Mouse (Mus musculus) adrenal gland, postnatal 10 days (tissue): ENCODE measurements around the gene Hipk3. TPM values are rescaled to one million over a fixed set of nuclear protein-coding genes. Genes with fewer than 3 reads are reported as not detected.

Source experiments
- DNase-seq: peaks from one replicate; pipeline ENCODE4 v3.0.0; 2021; ENCODE audit warnings: mixed read lengths
- total RNA-seq, 2 experiments: library from RNA; stranded (reverse); gene quantifications; 2 replicates each; pipeline ENCODE4 v1.2.3; 2021

Gene Hipk3
- total RNA-seq, 2 experiments from 2014 or later: 150 to 164 TPM

GRCm38 (mm10) chr2:104412496-104412895 is 81.8 kb downstream of the Hipk3 start:
- no peak for DNase-seq

GRCm38 (mm10) chr2:104411806-104412205 is 82.4 kb downstream of the Hipk3 start:
- no peak for DNase-seq

- DNase-seq: no peak
Measured at GRCm38 (mm10) chr2:104410963-104411545, 83.2 kb downstream of the Hipk3 start, which contains the start of gene D430041D05Rik. Gene D430041D05Rik (minus strand): TSS chr2:104411013.

GRCm38 (mm10) chr2:104409851-104410821 is 84.1 kb downstream of the Hipk3 start:
- DNase-seq: peak; percentile 62

GRCm38 (mm10) chr2:104408351-104408750 is 85.9 kb downstream of the Hipk3 start:
- no peak for DNase-seq

- DNase-seq: no peak
Measured at GRCm38 (mm10) chr2:104407913-104408312, 86.3 kb downstream of the Hipk3 start.

- DNase-seq: no peak
Measured at GRCm38 (mm10) chr2:104404036-104404435, 90.2 kb downstream of the Hipk3 start.

- peak; percentile 26 for DNase-seq
Measured at GRCm38 (mm10) chr2:104398651-104399290, 95.5 kb downstream of the Hipk3 start.

GRCm38 (mm10) chr2:104395961-104396360 is 98.3 kb downstream of the Hipk3 start:
- DNase-seq: no peak

- DNase-seq: no peak
Measured at GRCm38 (mm10) chr2:104394769-104395168, 99.5 kb downstream of the Hipk3 start.

GRCm38 (mm10) chr2:104392700-104393312 is 101.4 kb downstream of the Hipk3 start:
- DNase-seq: no peak

GRCm38 (mm10) chr2:104389231-104389630 is 105.0 kb downstream of the Hipk3 start:
- DNase-seq: no peak

GRCm38 (mm10) chr2:104385941-104386340 is 108.3 kb downstream of the Hipk3 start:
- DNase-seq: no peak

GRCm38 (mm10) chr2:104383589-104383988 is 110.7 kb downstream of the Hipk3 start:
- no peak for DNase-seq

GRCm38 (mm10) chr2:104382813-104383212 is 111.4 kb downstream of the Hipk3 start:
- no peak for DNase-seq

GRCm38 (mm10) chr2:104379304-104379703 is 114.9 kb downstream of the Hipk3 start:
- DNase-seq: no peak

- DNase-seq: no peak
Measured at GRCm38 (mm10) chr2:104378791-104379190, 115.5 kb downstream of the Hipk3 start.

GRCm38 (mm10) chr2:104377990-104378389 is 116.3 kb downstream of the Hipk3 start:
- DNase-seq: no peak
